Mouse (Mus musculus) heart, embryonic 14.5 days (tissue): ENCODE data around the gene Bbs1. TPM values are rescaled to one million over a fixed set of nuclear protein-coding genes. Genes with fewer than 3 reads are reported as not detected.

Source experiments
- ATAC-seq: fragments of 200-750 bp; cut with Nextera tagmentation; 2 replicates; pipeline ENCODE4 v1.8.0; 2017; ENCODE audit warnings: low read depth, moderate TSS enrichment; ENCODE audit not compliant: insufficient number of reproducible peaks, insufficient read depth, low FRiP score
- H3K27ac ChIP-seq, 2 experiments: fragments of 200-500 bp in 1 of 2; fragments of 300-500 bp in 1 of 2; sonication (generic) in 1 of 2; replicated peaks in 1 of 2; 2 replicates each; pipeline ENCODE4 v1.5.1; 2012 to 2014; ENCODE audit warnings: low read depth in 2 of 2, low read length in 2 of 2, control low read depth in 1 of 2, mild to moderate bottlenecking in 1 of 2, mixed read lengths in 1 of 2; ENCODE audit not compliant: control insufficient read depth in 1 of 2, insufficient read depth in 1 of 2
- H3K27me3 ChIP-seq: fragments of 300-500 bp; sonication (generic); 2 replicates; pipeline ENCODE4 v1.6.1; 2014; ENCODE audit warnings: mild to moderate bottlenecking, low read length, control low read depth; ENCODE audit not compliant: control insufficient read depth, insufficient read depth
- H3K36me3 ChIP-seq: fragments of 300-500 bp; sonication (generic); 2 replicates; pipeline ENCODE4 v1.6.1; 2014; ENCODE audit warnings: mild to moderate bottlenecking, control low read depth, low read length, mixed read lengths; ENCODE audit not compliant: control insufficient read depth, insufficient read depth
- H3K4me1 ChIP-seq, 2 experiments: fragments of 200-500 bp in 1 of 2; fragments of 300-500 bp in 1 of 2; sonication (generic) in 1 of 2; 2 replicates each; pipeline ENCODE4 v1.6.1; 2012 to 2014; ENCODE audit warnings: low read length in 2 of 2, control low read depth in 1 of 2, mixed read lengths in 1 of 2; ENCODE audit not compliant: control insufficient read depth in 2 of 2, insufficient read depth in 2 of 2
- H3K4me2 ChIP-seq: fragments of 300-500 bp; sonication (generic); 2 replicates; pipeline ENCODE4 v1.6.1; 2014; ENCODE audit warnings: mild to moderate bottlenecking, low read length
- H3K4me3 ChIP-seq, 2 experiments: fragments of 200-500 bp in 1 of 2; fragments of 300-500 bp in 1 of 2; sonication (generic) in 1 of 2; 2 replicates each; pipeline ENCODE4 v1.5.1; 2012 to 2014; ENCODE audit warnings: low read length in 2 of 2, mild to moderate bottlenecking in 2 of 2, control low read depth in 1 of 2, low read depth in 1 of 2, moderate library complexity in 1 of 2; ENCODE audit not compliant: control insufficient read depth in 1 of 2, insufficient read depth in 1 of 2
- H3K9ac ChIP-seq: fragments of 300-500 bp; sonication (generic); 2 replicates; pipeline ENCODE4 v1.6.1; 2014; ENCODE audit warnings: mild to moderate bottlenecking, low read length
- H3K9me3 ChIP-seq: fragments of 300-500 bp; sonication (generic); 2 replicates; pipeline ENCODE4 v1.6.1; 2016; ENCODE audit warnings: low read length, control low read depth; ENCODE audit not compliant: control insufficient read depth
- WGBS: fragments of 180-500 bp; shearing (Covaris S2); extraction: QIAGEN DNeasy Blood & Tissue Kit; methylation state at CpG from one replicate; pipeline ENCODE4 v1.1.7; 2014; 5-methylcytosine and 5-hydroxymethylcytosine counted together
- polyA plus RNA-seq: library from polyadenylated mRNA; unstranded; fragments of >200 nt; fragmentation: Nextera tagmentation; extraction: Ambion mirVana; gene quantifications from 2 replicates; pipeline ENCODE4 v1.2.1, GENCODE M21; 2014

Bbs1 gene
- polyA plus RNA-seq, 1 experiment from 2014 or later = 2.4 TPM

DNA sequence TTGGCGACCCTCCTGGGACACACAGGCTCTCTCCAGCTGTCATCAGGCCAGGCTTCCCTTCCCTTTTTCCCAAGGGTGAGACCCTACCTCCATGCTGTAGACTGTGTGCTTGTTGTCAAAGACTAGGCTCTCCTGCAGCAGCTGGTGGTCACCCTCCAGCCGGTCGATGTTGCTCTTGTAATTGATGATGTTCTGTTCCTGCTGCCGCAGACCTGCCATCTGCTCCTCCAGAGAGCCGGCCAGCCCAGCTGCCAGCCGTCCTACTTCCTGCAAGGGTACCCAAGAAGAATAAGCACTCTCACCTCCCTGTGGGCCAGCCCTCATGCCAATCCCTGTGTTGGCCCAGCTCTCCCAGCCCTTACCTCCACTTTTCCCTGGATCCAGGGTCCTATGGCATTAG, 43.4 kb downstream of the Bbs1 start:
- Histone ChIP-seq H3K36me3 (0 out of 2 replicates have a peak, but pooled peaks cover 5% of the 10 kb centered on the region), H3K27ac (no peak overlapping the region), H3K9me3 (no peaks in the 10 kb centered on the region), H3K4me1 (peaks cover 0 to 2% of the 10 kb centered on the region in 2 experiments; a peak in 1 of 4 replicates), H3K27me3 (peaks cover 13% of the 10 kb centered on the region; the same call in 1 of the 2 replicates), H3K4me2 (no peak overlapping the region), H3K4me3 (no peak overlapping the region), H3K9ac (no peak overlapping the region)
- 77% methylated on average over 6 of the region's 6 CpGs for WGBS
- no peak for ATAC-seq

- WGBS = 37% methylated on average over 6 of the region's 6 CpGs
- H3K4me1 ChIP-seq = peaks cover 3 to 6% of the 10 kb centered on the region in 2 experiments; a peak in 2 of 4 replicates
- no peak for ATAC-seq
- H3K4me3 ChIP-seq = no peak overlapping the region
- no peaks in the 10 kb centered on the region for H3K9me3 ChIP-seq
- H3K27me3 ChIP-seq = no peaks in the 10 kb centered on the region
- H3K9ac ChIP-seq = no peak overlapping the region
- H3K36me3 ChIP-seq = 0 out of 2 replicates have a peak, but pooled peaks cover 5% of the 10 kb centered on the region
- H3K27ac ChIP-seq = no peak overlapping the region
- no peak overlapping the region for H3K4me2 ChIP-seq
Measured at GRCm38 (mm10) chr19:4859081-4859480, 47.3 kb downstream of the Bbs1 start.

DNA sequence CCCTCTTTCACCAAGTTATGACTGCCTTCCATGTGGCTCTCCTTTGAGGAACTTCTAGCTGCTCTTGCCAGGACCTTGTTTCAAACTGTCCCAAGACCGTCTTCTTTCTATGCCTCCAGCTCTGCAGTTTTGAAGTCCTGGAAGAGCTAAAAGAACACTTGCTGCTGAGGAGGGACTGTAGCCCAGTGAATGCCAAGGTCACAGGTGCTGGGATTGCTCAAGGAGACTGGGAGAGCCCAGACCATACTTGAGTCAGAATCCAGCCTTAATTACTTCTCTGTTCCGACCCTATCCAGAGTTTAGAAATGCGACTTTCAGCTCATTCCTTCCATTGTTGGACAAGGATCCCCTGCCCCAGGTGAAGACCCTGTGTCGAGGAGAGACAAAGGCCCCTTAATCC, 50.5 kb downstream of the Bbs1 start:
- ATAC-seq = no peak
- Histone ChIP-seq H3K36me3 (no peaks in the 10 kb centered on the region), H3K9ac (no peak overlapping the region), H3K4me2 (peak overlapping the region; percentile 96; the same call in 1 of the 2 replicates), H3K4me1 (peaks cover 3 to 6% of the 10 kb centered on the region in 2 experiments; a peak in 2 of 4 replicates), H3K27me3 (no peaks in the 10 kb centered on the region), H3K27ac (no peak overlapping the region), H3K9me3 (no peaks in the 10 kb centered on the region), H3K4me3 (peak overlapping the region in 1 of 2 experiments; percentile 65; a peak in 1 of 4 replicates)
- 79% methylated on average over 4 of the region's 4 CpGs for WGBS

- peak; percentile 27; the same call in 1 of the 2 replicates for ATAC-seq
- peak overlapping the region in 1 of 2 experiments; percentile 44; a peak in 1 of 4 replicates for H3K27ac ChIP-seq
- 4% methylated on average over 14 of the region's 14 CpGs for WGBS
Measured at GRCm38 (mm10) chr19:4855470-4855820, 51.0 kb downstream of the Bbs1 start.

GRCm38 (mm10) chr19:4854552-4855469, 51.6 kb downstream of the Bbs1 start, which contains the start of gene Ctsf:
Ctsf (plus strand) TSS chr19:4855130.
- 3% methylated on average over 45 of the region's 45 CpGs for WGBS
- H3K9me3 ChIP-seq = no peaks in the 10 kb centered on the region
- H3K4me2 ChIP-seq = peak within 1 kb of the TSS; percentile 96
- peak; percentile 82; the same call in 1 of the 2 replicates for ATAC-seq
- peaks cover 3 to 6% of the 10 kb centered on the region in 2 experiments; a peak in 2 of 4 replicates for H3K4me1 ChIP-seq
- peak within 1 kb of the TSS; percentile 80 for H3K9ac ChIP-seq
- peak within 1 kb of the TSS; percentile 65 to 91 for H3K4me3 ChIP-seq
- no peaks in the 10 kb centered on the region for H3K36me3 ChIP-seq
- H3K27ac ChIP-seq = peak within 1 kb of the TSS; percentile 44 to 57; a peak in 2 of 4 replicates
- no peaks in the 10 kb centered on the region for H3K27me3 ChIP-seq

More at GRCm38 (mm10) chr19:4855470-4855820, 51.0 kb downstream of the Bbs1 start:
- Histone ChIP-seq H3K4me1 (peaks cover 3 to 6% of the 10 kb centered on the region in 2 experiments; a peak in 2 of 4 replicates), H3K4me2 (peak overlapping the region; percentile 96), H3K9ac (peak overlapping the region; percentile 80), H3K9me3 (no peaks in the 10 kb centered on the region), H3K36me3 (no peaks in the 10 kb centered on the region), H3K4me3 (peak overlapping the region; percentile 65 to 91), H3K27me3 (no peaks in the 10 kb centered on the region)

GRCm38 (mm10) chr19:4850281-4850680, 56.1 kb downstream of the Bbs1 start:
- H3K27me3 ChIP-seq = no peaks in the 10 kb centered on the region; the same call in 1 of the 2 replicates
- no peaks in the 10 kb centered on the region for H3K9me3 ChIP-seq
- H3K4me2 ChIP-seq = no peak overlapping the region
- H3K4me3 ChIP-seq = no peak overlapping the region
- no peak overlapping the region for H3K27ac ChIP-seq
- H3K36me3 ChIP-seq = no peaks in the 10 kb centered on the region
- WGBS = 38% methylated on average over 5 of the region's 5 CpGs
- no peak for ATAC-seq
- peaks cover under 1 to 3% of the 10 kb centered on the region in 2 experiments; a peak in 2 of 4 replicates for H3K4me1 ChIP-seq
- no peak overlapping the region for H3K9ac ChIP-seq

DNA sequence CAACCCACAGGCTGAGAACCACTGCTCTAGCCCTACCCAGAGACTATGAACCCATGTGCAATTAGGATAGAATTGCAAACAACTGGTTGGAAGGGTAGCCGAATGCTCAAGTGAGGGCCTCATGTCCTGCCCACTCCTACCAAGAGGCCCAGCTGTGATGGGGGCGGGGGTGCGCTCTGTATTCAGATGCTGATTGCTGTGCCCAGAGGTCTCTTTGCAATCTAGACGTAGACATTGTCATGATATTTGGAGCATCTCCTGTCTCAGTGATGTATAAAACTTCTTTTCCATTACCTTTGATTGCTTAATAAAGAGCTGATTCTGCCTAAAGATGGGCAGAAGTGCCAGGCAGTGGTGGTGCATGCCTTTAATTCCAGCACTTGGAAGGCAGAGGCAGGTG, 56.6 kb downstream of the Bbs1 start:
- WGBS = 55% methylated on average over 4 of the region's 4 CpGs
- Histone ChIP-seq H3K4me3 (no peak overlapping the region), H3K4me1 (peaks cover 0 to 3% of the 10 kb centered on the region in 2 experiments; a peak in 1 of 4 replicates)

More for the DNA sequence above, 56.6 kb downstream of the Bbs1 start:
- no peaks in the 10 kb centered on the region; the same call in 1 of the 2 replicates for H3K27me3 ChIP-seq
- H3K4me2 ChIP-seq = no peak overlapping the region
- ATAC-seq = no peak
- no peak overlapping the region for H3K9ac ChIP-seq
- no peaks in the 10 kb centered on the region for H3K9me3 ChIP-seq
- no peaks in the 10 kb centered on the region for H3K36me3 ChIP-seq
- H3K27ac ChIP-seq = no peak overlapping the region
